Mouse (Mus musculus): ENCODE results near the gene Atp1a3. TPM values are rescaled to one million over a fixed set of nuclear protein-coding genes. Genes with fewer than 3 reads are reported as not detected.

Atp1a3 gene
- polyA plus RNA-seq, 1 experiment, result 0.12 TPM

- TF ChIP-seq GATA1 (IDR thresholded peaks at IDR 0.05; ENCODE audit: low read length), result peak; percentile 65
Measured at GRCm38 (mm10) chr7:24974893-24975595, 30.7 kb downstream of the Atp1a3 start.

GRCm38 (mm10) chr7:24973902-24974301 is 31.9 kb downstream of the Atp1a3 start:
- TF ChIP-seq GATA1 (IDR thresholded peaks at IDR 0.05; ENCODE audit: low read length), result no peak

GRCm38 (mm10) chr7:24973208-24973607 is 32.5 kb downstream of the Atp1a3 start:
- TF ChIP-seq GATA1 (IDR thresholded peaks at IDR 0.05; ENCODE audit: low read length), result no peak

GRCm38 (mm10) chr7:24971972-24972893 is 33.5 kb downstream of the Atp1a3 start, which contains the start of gene Rabac1:
Rabac1 (minus strand) TSS chr7:24972754.
- TF ChIP-seq GATA1 (IDR thresholded peaks at IDR 0.05; ENCODE audit: low read length), result no peak

- no peak for TF ChIP-seq GATA1 (IDR thresholded peaks at IDR 0.05; ENCODE audit: low read length)
Measured at GRCm38 (mm10) chr7:24971261-24971971, 34.3 kb downstream of the Atp1a3 start.

GRCm38 (mm10) chr7:24970341-24970740 is 35.4 kb downstream of the Atp1a3 start:
- no peak for TF ChIP-seq GATA1 (IDR thresholded peaks at IDR 0.05; ENCODE audit: low read length)

- TF ChIP-seq GATA1 (IDR thresholded peaks at IDR 0.05; ENCODE audit: low read length), result no peak
Measured at GRCm38 (mm10) chr7:24969805-24970204, 36.0 kb downstream of the Atp1a3 start.

- TF ChIP-seq GATA1 (IDR thresholded peaks at IDR 0.05; ENCODE audit: low read length), result no peak
Measured at GRCm38 (mm10) chr7:24968463-24968862, 37.3 kb downstream of the Atp1a3 start.

GRCm38 (mm10) chr7:24967966-24968365 is 37.8 kb downstream of the Atp1a3 start:
- no peak for TF ChIP-seq GATA1 (IDR thresholded peaks at IDR 0.05; ENCODE audit: low read length)

GRCm38 (mm10) chr7:24964897-24965535 is 40.7 kb downstream of the Atp1a3 start:
- no peak for TF ChIP-seq GATA1 (IDR thresholded peaks at IDR 0.05; ENCODE audit: low read length)

GRCm38 (mm10) chr7:24964288-24964687 is 41.5 kb downstream of the Atp1a3 start:
- no peak for TF ChIP-seq GATA1 (IDR thresholded peaks at IDR 0.05; ENCODE audit: low read length)

GRCm38 (mm10) chr7:24955226-24955625 is 50.5 kb downstream of the Atp1a3 start:
- no peak for TF ChIP-seq GATA1 (IDR thresholded peaks at IDR 0.05; ENCODE audit: low read length)

GRCm38 (mm10) chr7:24954450-24954849 is 51.3 kb downstream of the Atp1a3 start:
- TF ChIP-seq GATA1 (IDR thresholded peaks at IDR 0.05; ENCODE audit: low read length), result no peak

- TF ChIP-seq GATA1 (IDR thresholded peaks at IDR 0.05; ENCODE audit: low read length), result no peak
Measured at GRCm38 (mm10) chr7:24953966-24954365, 51.8 kb downstream of the Atp1a3 start.

GRCm38 (mm10) chr7:24949958-24950623 is 55.7 kb downstream of the Atp1a3 start:
- TF ChIP-seq GATA1 (IDR thresholded peaks at IDR 0.05; ENCODE audit: low read length), result no peak

Data from G1E-ER4 (cell line).